Mouse (Mus musculus) ES-CJ7 (cell line): ENCODE results near the gene Serpinb5.
A peak's percentile ranks its signal among the peaks of the same experiment; 100 is the strongest.
"Not testable (repeated sequence)": the region's sequence is repeated elsewhere in the genome, so short reads cannot be mapped to it uniquely, and the experiment has no call there.

Experiments used
- DNase-seq: peaks from one replicate; pipeline ENCODE4 v3.0.0; 2011; ENCODE audit warnings: low read depth, low spot score

Serpinb5 gene

DNA sequence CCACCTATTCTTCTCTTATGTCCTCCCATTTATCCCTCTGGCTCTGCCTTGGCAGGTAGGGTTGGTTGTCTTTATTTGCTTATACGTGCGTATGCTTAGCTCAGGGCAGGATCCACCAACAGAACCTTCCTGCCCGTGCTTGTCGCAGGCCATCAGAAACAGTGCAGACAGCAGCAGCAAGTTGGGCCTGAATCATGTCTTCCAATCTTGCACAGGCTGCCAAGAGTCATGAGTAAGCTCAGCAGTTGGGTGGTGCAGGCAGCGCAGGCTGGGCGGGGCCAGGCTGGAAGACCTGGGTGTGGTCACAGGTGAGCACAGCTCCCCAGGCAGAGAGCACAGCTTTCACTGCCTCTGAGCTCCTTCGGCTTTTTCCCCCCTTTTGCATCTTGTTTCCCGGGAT, at the start of gene Serpinb5:
TSS of gene Serpinb5 (plus strand) at position 327 of the 400 bp plus-strand sequence.
- DNase-seq: peak; percentile 47

DNA sequence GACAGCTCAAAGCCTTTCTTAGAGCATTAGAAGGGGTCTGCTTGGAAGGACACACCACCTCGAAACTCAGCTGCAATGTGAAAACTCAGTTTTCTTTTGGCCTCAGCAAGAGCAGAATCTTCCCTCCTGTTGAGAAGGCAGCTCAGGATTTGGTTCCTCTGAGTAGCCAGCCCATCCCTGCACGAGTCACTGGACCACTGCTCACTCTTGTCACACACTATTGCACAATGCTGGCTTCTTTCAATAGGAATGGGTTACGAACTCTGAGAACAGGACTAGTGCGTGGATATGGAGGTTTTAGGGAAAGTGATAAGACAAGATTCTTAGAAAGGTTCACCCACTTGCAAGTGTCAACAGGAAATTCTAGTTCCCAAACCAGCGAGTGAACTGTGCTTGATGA, 46.1 kb upstream of the Serpinb5 start:
- no peak for DNase-seq

DNA sequence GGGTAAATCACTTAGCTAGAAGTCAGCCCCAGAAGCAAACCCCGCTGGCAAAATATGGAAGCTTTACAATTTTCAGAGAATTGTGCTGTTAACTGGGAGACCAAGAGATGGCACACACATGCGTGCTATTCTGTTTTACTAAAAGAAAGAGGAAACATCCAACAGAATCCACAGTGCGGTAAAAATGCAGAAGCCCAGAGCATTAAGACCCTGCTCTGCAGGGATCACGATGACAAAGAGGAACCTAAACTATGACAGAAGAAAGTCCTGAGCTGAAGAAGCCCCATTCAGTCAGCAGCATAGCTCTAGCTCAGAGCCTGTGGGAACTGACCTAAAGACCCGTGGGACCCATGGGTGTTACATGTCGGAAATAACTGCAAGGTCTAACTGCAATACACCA, 45.7 kb upstream of the Serpinb5 start:
- no peak for DNase-seq

DNA sequence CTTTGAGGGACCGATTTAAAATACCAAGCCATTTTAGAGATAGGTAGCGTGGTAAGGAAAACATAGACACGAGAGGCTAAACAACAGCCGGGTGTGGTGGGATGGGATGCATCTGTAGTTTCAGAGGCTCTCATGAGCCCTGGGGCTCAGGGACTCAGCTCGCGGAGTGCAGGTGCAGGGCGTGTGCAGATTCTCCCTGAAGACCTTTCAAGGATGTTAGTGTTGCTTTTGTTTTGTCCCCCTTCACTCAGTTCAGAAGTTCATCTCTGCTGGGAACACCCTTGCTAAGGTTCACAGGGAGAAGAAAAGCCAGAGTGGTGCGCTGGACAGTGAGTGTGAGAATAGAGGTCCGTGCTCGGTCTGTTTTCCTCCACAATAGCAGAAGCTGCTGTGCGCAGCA, 44.2 kb upstream of the Serpinb5 start:
- DNase-seq: peak; percentile 58

DNA sequence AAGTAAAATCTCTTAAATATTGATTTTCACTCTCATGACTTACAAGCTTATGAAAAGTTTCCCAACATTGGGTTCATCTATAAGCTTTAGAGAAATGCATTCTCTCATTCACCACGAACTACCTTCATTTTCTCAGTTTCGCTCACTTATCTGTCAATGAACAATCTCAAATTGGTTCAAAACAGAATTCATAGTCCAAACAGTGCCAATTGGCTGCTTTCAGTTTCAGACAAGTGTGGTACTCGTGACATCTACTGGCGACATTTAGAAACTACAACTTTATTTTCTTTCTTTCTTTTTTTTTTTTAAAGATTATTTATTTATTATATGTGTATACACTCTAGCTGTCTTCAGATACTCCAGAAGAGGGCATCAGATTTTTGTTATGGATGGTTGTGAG, 42.6 kb upstream of the Serpinb5 start:
- DNase-seq: peak; percentile 35

DNA sequence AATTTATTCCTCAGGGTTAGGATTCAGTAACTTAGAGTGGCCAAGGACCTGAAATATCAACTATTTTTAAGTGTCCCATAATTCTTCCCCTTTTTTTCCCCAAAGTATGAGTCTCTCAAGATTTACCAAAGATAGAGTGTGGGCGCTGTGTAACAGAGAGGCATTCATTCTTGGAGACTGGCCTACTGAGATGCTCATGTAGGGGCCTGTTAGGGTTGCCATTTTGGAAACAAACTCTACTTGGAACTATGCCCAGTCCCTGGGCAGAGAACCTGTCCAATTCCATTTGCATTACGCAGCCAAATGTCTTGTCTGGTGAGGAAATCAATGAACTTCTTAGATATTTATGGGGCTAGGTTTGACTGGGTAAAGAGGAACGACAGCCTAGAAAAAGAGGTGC, 38.7 kb upstream of the Serpinb5 start:
- no peak for DNase-seq

DNA sequence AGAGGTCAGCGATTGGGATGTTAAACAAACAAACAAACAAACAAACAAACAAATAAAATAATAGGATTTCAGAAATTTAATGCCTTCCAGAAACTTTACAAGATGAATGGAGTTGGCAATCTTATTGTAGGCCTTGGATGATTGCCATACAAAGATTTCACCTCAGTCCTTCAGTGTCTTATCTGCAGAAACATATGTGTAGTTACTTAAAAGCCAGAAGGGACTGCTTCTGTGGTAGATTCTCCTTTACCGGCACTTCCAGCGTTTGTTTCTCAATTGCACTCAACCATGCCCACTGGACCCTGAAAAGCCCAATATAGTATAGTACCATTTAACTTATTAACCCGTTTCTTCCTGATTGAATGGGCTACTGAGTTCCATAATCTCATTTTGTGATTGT, 32.2 kb upstream of the Serpinb5 start:
- DNase-seq: no peak

DNA sequence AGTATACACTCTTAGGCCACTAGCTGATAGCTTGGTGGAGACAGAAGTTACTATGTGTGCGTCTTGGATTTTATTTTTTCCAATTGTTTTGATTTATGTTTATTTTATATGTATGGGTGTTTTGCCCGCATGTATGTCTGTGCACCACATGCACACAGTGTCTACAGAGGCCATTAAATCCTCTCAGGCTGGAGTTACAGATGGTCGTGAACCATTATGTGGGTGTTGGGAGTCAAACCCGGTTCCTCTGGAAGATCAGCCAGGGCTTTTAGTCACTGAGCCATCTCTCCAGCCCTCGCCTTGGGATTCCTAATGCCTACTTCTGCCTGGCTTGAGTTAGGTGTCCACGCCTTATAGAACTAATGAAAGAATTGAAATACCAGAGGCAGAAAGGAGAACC, 4.6 kb downstream of the Serpinb5 start:
- DNase-seq: no peak

DNA sequence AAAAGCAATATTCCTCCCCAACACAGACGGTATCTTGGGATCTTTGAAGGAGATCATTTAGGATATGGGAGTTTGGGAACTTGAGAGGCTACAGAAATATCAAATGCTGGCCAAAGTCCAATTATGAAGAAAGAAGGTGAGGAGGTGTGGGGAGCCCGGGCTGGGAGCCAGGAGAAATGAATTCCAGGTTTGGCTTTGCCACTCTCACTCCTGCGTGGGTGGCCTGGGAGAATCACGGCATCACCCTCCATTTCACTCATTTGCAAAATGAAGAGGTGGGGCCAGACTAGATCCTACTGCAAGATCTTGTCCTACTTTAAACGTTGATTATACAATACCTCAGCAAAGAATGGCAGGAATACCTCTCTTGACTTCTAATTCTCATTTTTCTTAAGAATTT, 5.1 kb downstream of the Serpinb5 start:
- no peak for DNase-seq

DNA sequence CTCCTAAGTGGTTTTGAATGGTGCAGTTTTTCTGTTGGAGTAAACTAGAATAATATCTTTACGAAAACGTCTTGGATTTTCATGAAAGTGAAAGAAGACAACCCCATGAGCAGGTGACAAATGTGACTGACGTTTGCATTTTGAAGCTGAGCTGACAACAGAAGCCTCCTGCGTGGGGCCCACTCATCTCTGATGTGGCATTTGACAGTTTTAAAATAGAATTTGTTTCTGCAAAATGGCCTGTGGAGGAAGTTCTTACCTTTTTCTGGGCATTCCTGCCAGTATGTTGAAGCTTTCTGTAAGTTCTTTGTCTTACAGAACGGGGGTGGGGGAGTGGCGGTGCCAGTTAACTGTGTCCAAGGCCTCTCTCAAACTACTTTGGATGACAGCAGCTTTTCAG, 5.8 kb downstream of the Serpinb5 start:
- DNase-seq: no peak

DNA sequence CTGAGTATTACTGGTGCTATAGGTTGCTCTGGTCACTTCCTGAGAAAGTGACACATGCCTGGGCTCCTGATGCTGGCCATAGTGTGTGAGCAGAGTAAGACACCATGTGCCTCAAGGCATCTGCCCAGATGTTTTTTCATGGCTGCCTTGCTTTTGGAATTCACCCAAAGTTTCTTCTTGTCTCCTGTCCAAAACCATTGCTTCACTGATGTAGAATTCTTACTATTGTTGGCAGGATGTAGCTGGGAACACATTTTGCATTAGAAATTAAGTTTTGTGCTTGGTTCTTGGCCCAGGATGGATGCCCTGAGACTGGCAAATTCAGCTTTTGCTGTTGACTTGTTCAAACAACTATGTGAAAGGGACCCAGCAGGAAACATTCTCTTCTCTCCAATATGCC, 9.0 kb downstream of the Serpinb5 start:
- DNase-seq: no peak

DNA sequence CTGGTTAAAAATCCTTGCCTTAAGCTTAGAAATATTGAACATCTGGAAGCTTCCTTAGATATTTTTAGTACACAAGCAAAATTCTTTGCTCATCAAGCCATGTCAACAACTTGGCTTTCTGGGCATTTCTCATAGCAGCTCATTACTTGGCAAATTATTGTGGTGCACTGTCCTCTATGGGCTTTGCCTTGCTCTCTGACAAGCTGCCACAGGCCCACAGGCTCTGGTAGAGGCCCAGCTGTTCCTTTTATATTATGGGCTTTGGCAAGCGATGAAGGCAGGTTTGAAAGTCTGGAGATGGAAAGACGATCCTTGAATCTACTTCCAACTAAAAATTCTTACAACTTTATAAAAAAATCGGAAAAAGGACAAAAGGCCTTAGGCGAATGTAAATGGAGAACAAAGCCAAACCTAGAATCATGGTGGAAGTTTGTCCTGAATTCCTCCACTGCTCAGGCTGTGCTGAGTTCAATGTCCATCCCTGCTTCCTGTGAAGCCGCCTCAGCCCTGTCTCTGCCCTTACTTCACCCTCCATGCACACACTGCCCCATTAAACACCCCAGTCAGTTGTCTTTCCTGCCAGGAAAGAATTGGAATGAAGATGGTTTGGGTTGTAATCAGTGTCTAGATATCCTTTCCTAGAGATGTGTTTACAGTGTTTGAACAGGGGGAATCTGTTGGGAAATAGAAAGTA, 14.4 kb downstream of the Serpinb5 start:
- no peak for DNase-seq

DNA sequence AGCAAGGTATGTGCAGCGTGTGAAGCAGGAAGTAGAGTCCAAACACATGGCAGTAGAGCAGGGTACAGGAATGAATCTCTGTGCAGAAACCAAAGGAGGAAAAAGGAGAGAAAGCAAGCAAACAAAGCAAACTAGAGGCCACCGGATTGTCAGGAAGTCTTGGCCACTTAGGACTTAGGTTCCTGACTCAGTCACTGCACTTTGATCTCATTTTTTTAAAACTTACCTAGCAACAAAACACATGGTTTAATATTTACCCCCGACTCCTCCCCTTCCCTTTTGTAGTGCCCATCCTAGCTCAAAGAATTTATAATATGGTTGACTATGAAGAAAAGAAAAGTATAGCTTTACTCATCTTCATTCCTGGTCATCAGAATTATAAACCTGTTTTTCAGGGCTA, 15.2 kb downstream of the Serpinb5 start:
- DNase-seq: no peak

DNA sequence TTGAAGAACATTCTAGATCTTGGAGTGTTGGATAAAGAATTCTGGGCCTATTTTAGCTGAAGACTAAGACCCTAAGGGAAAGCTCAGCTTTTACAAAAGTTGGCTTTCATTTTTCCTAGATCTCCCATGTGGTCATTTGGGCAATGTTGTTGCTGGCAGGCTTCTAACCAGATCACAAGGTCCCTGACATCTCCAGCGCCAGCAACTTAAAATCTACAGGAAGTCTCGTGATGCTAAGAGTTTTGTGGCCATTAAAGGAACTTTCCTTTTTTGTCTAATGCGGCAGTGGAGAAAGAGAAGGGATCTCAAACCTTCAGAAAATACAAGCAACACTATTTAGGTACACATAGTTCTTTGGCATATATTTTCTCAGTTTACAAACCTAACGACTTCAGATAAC, 21.8 kb downstream of the Serpinb5 start:
- no peak for DNase-seq

DNA sequence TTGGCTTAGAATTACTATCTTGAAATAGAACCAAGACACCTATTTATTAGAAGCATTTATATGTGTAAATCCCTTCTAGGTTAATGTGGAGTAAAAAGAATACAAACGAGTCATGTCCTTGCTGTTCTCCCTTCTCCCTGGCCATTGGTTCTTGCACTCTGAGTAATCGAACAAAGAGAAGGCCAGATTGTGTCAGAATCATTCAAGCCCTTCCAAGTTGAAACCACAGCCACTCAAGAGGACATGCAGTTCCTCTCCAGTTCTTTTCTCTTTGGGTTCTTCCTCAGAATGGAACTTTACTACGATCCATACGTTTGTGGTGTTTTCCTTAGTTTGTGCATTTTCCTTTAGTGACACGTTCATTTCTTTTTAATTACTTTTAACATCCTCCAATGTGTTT, 22.4 kb downstream of the Serpinb5 start:
- DNase-seq: no peak

DNA sequence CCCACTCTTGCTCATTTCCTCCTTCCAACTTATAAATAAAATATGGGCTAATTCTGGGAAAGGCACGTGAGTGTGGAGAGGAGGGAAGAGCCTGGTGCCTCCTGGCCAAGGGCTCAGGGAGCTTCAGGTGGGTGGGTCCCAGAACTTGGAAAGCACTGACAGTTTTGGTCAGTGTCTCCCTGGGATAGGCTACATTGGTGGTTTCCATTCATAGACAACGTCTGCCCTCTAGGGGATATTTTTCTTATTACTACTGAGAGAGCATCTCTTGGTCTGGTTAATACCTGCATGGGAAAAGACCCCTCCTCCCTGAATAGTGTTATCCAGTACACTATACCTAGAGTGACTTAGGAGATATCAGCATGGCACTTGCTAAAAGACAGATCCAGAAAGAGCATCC, 22.8 kb downstream of the Serpinb5 start:
- peak; percentile 58 for DNase-seq

DNA sequence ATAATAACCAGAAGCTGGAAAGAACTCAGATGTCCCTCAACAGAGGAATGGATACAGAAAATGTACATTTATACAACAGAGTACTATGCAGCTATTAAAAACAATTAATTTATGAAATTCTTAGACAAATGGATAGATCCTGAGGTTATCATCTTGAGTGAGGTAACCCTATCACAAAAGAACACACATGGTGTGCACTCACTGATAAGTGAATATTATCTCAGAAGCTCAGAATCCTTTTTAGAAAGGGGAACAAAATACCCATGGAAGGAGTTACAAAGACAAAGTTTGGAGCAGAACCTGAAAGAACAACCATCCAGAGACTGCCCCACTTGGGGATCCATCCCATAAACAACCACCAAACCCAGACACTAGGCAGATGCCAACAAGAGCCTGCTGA, 34.2 kb downstream of the Serpinb5 start:
- not testable (repeated sequence) for DNase-seq

DNA sequence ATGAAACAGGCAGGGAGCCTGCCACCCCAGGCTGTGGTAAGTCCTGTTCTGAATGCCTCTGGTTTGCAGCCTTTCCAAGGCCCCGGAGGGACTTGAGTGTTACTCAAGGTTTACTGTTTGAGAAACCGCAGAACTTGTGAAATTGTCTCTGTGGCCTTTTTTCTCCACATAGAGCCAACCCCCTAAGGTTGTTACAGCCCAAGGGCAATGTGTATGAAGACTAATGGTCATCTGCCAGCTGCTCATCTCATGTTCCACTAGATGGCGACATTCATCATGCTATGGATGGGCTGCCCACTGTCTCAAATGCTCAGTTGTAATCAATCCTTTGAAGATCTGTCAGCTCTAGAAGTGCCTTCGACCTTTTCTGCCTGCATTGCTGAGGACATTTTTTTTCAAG, 40.4 kb downstream of the Serpinb5 start:
- DNase-seq: peak; percentile 76

DNA sequence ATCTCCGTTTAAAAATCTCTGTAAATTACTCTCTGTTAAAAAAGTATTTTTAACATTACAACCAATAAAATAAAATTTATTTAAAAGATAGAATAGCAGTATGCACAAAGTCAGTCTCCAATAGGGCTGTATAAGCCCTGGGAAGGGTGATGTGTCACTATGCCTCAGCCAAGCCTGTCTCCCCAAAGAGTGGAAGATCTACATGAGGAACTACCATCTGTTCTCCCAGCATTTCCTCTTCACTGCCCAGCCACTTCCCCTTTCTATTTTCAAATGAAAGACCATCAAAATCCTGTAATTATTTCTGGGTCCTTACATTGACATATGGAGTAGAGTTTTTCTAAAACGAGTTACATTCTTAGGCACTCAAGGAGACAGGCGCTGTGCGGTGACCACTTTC, 71.0 kb downstream of the Serpinb5 start:
- no peak for DNase-seq
